Mouse (Mus musculus) liver, adult 2 months (tissue): ENCODE results near the gene Rdh8.

Source experiments
- CTCF ChIP-seq: fragments of 200-500 bp; IDR thresholded peaks from 2 replicates; pipeline ENCODE4 v1.5.1; 2011; ENCODE audit warnings: low read depth, low read length, control low read depth
- POLR2A ChIP-seq: fragments of 200-500 bp; IDR thresholded peaks from 2 replicates; pipeline ENCODE4 v1.6.1; 2011; ENCODE audit warnings: low read length, control low read depth; ENCODE audit not compliant: insufficient read depth; ENCODE audit errors: extremely low read depth

DNA sequence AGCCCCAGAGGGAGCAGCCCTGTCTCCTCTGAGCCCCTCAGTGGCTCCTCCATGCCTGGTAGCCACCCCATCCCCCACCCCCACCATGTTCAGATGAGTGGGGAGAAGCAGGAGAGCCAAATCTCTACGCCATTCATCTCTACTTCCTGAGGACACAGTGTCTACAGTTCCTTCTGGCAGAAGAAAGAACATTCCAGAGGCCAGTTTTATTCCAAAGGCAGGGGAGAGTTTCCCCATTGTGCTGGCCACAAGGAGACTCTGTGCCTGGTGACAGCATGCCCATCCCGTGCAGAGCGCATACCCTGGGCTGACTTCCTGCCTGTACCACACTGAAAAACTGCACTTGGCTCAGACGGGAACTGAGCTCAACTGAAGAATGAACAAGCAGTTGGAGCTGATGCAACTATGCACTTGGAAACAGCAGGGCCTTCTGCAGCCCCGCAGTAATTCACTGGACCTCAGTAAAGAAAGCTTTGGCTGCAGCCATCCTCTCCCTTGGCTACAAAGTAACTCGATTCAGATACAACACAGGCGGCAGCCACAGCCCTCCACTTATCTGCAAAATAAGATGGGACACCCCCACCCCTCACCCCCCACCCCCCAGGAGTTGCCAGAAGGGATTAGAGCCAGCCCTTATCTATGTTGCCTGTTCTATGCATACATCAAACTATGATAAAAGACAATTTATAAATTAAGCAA is 24.0 kb upstream of the Rdh8 start:
- TF ChIP-seq CTCF: no peak
- TF ChIP-seq POLR2A: no peak
